In genomic region chr8:77428015-77428414, GRCm38 (mm10) we compare ENCODE assay signal across 15 mouse cellular contexts.
"Had no signal": no experiment of that assay in that cellular context is flagged by ENCODE, and none has a peak within 500 bp of the region (broad histone marks: within the 10 kb centered on the region; RNA-seq: fewer than 3 reads in every experiment).

No protein-coding gene starts in this region.

- H3K4me2 ChIP-seq: lung, embryonic 14.5 days; midbrain, embryonic 13.5 days; midbrain, embryonic 15.5 days; neural tube, embryonic 12.5 days; stomach, embryonic 15.5 days had no signal

- H3K27me3 ChIP-seq: midbrain, embryonic 13.5 days; midbrain, embryonic 15.5 days; neural tube, embryonic 12.5 days; stomach, embryonic 15.5 days had no signal

- DNase-seq: lung, adult 18-20 months; lung, embryonic 14.5 days; lung, postnatal 10 days; lung, postnatal 4 days; right cerebral cortex, postnatal 14 days; thymus, adult 2 months; thymus, postnatal 25 days; thymus, postnatal 4 days had no signal

- H3K4me3 ChIP-seq: midbrain, embryonic 10.5 days; midbrain, embryonic 13.5 days; midbrain, embryonic 15.5 days; neural tube, embryonic 12.5 days; stomach, embryonic 15.5 days had no signal

- H3K36me3 ChIP-seq: midbrain, embryonic 10.5 days; midbrain, embryonic 13.5 days; midbrain, embryonic 15.5 days; neural tube, embryonic 12.5 days; stomach, embryonic 15.5 days had no signal

- H3K27ac ChIP-seq: liver, embryonic 14.5 days; midbrain, embryonic 10.5 days; midbrain, embryonic 13.5 days; midbrain, embryonic 15.5 days; neural tube, embryonic 12.5 days; stomach, embryonic 15.5 days; stomach, postnatal 0 days had no signal

- H3K9ac ChIP-seq: liver, embryonic 14.5 days; lung, embryonic 14.5 days; midbrain, embryonic 13.5 days; midbrain, embryonic 15.5 days; neural tube, embryonic 12.5 days; stomach, embryonic 15.5 days had no signal

- H3K9me3 ChIP-seq: midbrain, embryonic 10.5 days; midbrain, embryonic 13.5 days; midbrain, embryonic 15.5 days; neural tube, embryonic 12.5 days; stomach, embryonic 15.5 days had no signal

- ATAC-seq: midbrain, embryonic 13.5 days had no signal
